Mouse (Mus musculus) kidney, postnatal 4 days (tissue): ENCODE results near the gene Tmbim1.

Experiments used
- DNase-seq, 2 experiments: peaks; one replicate each; pipeline ENCODE4 v3.0.0; 2021; ENCODE audit warnings: mixed read lengths in 2 of 2

Tmbim1 gene

DNA sequence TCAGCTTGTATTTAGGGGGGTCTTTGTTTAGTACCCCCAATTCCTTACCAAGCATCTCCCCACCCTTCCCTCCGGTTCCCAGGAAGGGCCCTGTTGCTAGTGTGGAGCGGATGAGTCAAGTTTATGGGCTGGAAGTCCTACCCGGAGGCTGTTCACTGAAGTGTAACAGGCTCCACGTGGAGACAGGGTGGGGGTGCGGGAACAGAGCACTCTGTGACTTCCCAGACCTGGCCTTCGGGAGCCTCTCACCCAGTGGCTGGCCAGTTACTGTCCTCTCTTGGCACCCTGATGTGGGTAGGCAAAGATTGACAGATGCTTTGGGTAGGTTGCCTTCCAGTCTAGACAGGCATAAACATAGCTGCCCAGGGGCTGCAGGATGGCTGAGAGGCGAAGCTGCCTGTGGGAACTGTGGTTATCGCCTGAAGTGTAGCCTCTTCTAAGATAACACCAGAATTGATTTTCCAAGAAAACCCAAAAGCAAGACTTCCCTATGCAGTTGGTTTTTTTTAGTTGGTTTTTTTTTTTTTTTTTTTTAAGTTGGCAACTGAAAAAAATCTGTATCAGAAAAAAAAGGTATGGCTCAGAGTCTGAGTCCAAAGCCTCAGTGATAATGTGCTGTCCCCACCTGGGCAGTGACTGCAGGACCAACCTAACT, 27.4 kb downstream of the Tmbim1 start:
- peak; percentile 59 to 77 for DNase-seq

DNA sequence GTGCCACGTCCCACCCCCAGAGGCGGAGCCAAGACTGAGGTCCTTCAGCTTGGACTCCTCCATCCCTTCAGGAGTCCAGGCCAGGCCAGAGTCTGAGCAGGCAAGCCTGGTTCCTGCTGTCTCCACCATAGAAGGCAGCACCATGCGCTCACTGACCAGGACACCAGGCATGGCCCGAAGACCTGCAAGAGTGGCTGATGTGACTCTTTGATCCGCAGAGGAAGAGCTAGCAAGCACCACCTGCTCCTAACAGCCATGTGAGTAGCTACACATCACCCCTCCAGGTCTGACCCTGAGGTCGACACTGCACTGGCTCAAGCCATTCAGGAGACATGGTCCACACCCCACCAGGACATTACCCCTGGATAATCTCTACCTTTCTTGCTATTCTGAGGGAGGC, 28.4 kb downstream of the Tmbim1 start:
- DNase-seq = peak; percentile 31 to 54

DNA sequence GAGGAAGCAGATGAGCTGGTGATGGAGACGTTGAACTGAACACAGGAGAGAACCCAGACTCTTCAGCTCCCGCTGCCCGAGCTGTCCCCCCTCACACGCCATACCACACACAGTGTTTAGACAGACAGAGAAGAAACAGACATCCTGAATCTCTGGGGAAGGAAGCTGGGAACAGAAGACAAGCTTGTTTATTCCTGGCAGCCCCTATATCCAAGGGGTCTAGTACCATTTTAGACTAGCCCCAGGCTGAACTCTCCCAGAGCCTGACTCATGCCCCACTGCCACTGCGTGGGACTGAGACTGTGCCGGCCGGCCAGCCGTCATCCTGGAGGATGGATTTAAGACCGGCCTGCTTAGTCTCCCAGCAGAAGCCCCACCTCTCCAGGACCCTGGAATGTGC, 30.4 kb downstream of the Tmbim1 start:
- peak; percentile 41 to 58 for DNase-seq

DNA sequence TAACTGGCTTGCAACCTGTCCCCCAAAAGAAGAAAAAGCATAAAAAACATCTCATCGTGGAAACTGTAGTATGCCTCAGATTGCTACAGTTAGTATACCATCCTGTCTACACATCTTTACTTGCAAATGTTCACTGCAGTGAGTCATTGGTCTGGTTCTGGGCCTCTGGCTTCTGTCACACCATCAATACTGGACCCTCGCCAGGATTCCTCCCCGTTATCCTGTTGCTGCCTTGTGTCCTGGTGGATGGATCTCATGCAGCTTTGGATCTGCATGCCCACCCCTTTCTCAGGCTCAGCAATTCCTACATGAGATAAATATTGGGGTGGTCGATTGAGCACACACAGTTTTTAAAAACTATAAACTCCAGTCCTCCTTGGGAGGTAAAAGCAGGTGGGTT, 33.8 kb downstream of the Tmbim1 start:
- no peak for DNase-seq

DNA sequence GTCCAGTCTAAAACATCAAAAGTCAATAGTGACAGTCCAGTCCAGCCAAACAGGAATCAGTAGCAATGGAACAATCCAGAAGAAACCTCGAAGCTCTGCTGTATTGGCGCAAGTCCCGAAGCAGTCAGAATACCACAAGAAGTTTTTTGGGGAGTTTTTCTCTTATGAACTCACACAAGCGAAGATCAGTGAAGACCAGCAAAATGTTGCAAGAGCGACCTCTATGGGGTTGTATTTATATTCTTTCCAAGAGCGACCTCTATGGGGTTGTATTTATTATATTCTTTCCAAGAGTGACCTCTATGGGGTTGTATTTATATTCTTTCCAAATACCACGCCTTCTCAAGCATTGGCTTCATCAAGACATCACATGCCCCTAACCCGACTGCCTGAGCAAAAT, 36.7 kb downstream of the Tmbim1 start:
- DNase-seq = no peak

DNA sequence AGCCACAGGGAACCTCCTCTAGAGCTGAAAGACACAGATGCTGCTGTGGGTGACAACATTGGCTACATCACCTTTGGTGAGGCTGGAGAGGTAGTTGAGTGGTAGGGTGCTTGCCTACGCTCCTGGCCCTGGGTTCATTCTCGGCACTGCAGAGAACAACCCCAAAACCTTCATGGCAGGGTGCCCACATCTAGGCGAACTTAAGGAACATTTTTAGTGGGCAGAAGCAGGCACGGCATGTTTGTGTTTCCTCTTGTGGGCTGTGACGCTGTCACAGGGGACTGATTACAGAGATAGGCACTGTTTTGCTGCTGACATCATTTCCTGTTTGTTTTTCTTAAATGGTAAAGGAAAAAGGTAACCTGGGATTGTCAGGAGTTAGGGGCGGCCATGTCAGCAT, 42.9 kb downstream of the Tmbim1 start:
- DNase-seq = no peak

DNA sequence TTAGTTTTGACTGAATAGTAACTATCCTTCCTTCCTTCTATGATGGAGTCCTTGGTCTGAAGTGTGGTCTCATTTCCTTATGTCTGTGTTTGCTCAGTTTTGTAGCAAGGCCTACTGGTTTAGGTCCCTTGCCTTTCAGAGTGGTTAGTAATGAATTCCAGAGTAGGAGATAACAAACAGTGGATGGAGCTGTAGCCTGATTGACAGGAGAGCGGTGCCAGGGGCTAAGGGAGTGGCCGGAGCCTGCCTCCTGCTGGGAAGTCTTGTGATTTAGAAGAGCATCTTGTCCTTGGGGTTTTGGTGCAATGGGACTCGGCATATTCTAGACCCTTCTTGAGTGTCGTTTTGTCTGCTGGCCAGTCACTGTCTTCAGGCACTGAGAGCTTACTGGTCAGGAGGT, 48.6 kb downstream of the Tmbim1 start:
- no peak for DNase-seq

DNA sequence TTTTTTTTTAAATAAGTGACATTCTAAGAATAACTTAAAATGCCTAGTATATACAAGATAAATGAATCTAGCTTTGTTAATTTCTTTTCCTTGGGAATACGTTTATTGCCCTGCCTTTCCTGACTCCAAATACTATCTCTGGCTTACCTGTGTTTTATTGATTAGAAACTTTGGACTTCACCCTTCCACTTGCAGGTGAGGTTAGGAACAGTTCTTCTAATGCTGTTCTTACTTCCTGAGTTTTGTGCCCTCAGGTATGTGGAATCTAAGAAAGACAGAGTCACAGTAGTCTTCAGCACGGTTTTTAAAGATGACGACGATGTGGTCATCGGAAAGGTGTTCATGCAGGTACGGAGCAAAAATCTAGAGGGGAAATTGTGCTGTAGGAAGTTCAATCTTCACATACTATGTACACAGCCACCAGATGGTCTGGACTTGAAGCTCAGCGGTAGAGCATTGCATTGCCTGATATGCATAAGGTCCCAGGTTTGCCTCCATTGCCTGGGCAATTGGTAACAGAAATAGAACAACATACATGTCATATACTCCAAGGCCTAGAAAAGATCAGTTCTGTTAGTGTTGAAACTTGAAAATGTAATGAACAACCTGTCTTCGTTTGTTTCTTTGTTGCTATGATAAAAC, 49.6 kb downstream of the Tmbim1 start:
- DNase-seq = no peak

DNA sequence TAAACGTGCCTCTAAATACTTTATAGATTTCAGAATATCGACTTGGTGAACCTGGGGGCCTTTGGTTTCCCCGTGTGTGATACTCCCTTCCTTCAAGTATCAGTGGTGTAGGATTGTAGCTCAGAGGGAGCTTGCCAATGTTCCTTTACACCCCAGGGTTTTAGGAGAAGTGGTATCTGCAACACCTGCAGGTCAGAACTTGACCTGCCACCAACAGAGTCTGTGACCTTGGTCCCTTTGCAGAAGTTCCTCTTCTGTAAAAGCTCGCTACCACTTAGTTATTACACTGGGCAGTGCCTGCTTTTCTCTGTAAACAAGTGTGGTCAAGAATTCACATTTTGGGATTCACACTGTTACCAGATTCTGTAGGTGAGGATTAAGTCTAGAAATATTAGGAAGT, 55.3 kb downstream of the Tmbim1 start:
- DNase-seq = no peak

DNA sequence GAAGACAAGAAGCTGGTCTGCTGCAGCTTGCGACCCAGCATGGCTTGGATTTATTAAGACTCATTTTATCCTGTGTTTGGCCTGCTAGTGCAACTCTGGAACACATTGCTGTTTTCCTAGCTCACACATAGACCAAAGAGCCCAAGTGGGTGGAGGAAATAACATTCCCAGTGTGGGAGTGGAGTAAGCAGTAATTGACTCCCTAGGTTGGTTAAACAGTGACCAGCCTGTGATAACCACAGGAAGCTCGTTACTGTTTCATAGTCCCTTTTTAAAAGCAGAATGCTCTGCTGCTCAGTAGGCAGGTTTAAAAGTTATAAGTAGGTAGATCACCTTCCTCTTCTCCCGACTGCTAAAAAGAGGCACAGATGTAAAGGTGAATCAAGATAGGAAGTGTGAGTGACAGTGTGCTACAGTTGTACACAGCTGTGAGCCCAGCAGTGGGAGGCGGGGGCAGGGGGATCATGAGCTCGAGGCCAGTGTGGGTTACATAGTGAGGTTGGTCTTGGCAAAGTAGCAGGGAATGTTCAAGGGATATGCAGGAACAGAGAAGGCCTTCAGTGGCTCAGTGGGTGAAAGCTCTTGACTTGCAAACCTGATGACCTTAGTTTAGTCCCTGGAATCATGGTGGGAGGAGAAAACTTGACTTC, 56.0 kb downstream of the Tmbim1 start:
- DNase-seq = peak; percentile 57 to 69

DNA sequence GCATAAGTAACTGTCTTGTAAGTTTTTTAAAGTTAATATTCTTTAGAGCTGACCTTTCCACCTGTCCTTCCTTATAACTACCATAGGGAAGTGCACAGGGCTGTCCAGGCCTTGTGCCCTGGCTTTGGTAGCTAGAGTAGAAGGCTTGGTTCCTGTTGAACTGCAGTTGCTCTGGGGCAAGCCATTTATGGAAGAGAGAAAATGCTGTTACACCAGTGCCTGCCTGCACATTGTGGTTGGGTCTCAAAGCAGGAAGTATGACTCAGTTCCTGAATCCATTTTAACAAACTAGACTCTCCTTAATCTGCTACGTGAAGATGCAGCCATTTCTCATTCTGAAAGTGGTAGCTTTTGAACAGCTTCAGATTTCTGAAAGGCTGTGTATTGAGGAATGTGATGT, 56.6 kb downstream of the Tmbim1 start:
- peak; percentile 27 to 54 for DNase-seq

DNA sequence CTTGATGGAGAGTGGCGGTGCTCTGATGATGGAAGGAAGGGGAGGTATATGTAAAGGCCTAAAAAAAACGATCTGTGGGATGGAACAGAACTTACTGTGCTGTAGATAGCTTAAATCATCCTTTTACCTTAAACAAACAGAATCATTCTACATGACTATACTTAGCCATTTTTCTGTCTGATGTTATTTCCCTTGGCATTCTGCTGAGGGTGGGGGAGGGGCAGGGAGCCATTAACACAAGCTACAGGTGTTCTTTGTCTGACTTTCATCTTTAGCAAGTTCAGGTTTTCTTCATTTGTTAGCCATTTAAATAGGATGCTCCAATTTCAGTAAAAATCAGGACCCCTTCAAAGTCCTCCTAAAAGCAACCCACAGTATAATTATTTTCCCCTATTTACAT, 59.9 kb downstream of the Tmbim1 start:
- DNase-seq = no peak

DNA sequence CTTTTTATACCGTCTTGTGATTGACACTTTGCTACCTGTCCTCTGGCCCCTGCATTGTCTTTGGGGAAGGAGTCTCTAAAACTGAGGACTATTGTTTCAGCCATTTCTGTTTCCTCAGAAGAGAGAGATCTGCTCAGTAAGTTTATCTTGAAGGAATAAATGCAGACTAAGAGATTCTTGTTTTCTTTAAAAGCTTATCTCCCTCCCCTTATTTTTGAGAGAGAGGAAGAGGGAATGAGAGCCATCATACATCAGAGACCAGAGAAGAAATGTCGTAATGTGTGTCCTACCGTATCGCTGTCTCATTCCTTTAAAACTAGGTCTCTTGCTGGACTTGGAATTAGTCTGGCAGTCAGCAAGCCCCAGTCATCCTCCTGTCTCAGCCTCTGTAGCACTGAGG, 64.6 kb downstream of the Tmbim1 start:
- no peak for DNase-seq

DNA sequence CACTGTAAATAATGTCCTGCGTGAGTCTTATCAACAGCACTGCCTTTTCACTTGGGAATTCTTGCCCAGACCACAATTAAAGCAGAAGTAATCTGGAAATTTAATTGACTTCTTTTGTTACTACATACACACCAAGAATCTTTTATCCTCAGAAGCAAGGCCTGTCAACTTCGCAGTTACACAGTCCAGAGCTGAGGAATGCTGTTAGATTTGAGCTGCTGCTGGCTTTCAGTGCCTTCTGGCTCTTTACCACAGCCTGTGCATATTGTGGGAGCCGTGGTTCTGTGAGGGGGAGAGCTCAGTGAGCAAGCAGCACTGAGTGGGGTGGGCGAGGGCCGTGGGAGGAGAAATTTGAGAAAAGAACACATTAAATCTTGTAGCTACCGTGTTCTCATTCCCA, 65.1 kb downstream of the Tmbim1 start:
- peak; percentile 54 to 70 for DNase-seq

DNA sequence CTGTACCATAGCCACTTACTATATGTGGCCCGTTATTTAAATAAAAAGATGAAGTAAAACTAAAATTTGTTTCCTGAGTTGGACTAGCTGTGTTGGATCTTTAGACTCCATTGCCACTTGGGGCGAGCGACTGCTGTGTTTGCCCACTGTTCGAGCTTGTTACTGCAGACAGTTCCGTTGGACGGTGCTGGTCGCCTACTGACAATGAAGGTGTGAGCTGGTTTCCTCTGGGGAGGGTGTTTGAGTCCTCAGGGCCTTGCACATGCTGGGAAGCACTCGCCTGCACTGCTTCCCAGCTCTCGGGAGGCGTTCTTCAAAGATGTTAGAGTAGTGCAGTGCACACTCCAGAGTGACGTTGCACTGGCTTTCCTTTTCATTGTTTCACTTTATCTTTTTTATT, 65.8 kb downstream of the Tmbim1 start:
- DNase-seq = peak; percentile 15 to 24

DNA sequence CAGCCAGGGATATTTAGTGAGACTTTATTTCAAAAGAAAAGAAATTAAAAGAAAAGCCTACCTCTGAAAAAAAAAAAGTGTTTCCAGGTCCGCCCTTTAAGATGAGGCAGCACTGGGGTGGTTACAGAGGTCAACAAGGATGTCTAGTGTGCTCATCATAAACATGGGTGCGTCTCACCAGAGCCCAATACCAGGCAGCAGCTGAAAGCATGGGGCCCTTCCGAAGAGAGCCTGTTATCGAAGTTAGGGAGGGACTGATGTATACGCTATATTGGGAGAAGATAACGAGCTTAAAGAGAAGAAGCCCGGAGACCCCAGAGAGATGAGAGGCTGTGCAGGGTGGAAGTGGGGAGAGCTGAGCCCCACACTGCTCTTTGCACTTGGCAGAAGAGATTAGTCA, 66.3 kb downstream of the Tmbim1 start:
- no peak for DNase-seq
